Mouse (Mus musculus): ENCODE results near the gene Gpr35. TPM values are rescaled to one million over a fixed set of nuclear protein-coding genes. Genes with fewer than 3 reads are reported as not detected.

The Gpr35 gene
- total and polyA plus RNA-seq, 3 experiments: 0.21 to 1.7 (median 0.44) TPM

DNA sequence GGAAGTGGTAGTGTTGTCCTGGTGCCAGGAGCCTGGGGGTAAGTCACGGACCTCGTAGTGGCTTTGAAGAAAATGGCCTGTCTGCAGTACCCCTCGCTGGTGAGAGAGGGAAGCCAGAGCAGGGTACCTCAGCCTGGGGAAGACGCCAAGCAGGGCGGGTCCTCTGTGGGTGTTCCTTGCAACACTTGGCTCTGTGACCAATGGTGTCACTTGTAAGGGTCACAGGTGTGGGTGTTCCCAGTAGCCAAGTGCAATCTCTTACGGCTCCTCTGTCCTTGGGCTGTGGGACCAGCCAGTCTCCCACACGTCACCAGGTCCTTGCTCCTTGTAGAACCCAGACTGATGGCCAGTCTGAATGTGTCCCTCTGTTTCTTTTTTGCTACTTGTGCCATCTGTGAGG is 55.4 kb downstream of the Gpr35 start, which contains the start of gene Aqp12:
TSS of gene Aqp12 (plus strand) at position 274 of the 400 bp plus-strand sequence.
- Histone ChIP-seq H3K4me3 (replicated peaks in 1 of 3; ENCODE audit: low read depth in 2 of 3, low read length in 2 of 3, poor library complexity in 1 of 3) (no peak within 1 kb of the TSS), H3K9ac (ENCODE audit: insufficient read depth, low read depth) (no peak within 1 kb of the TSS), H3K4me1 (ENCODE audit: control insufficient read depth in 1 of 2, insufficient read depth in 2 of 2) (peaks cover 21 to 36% of the 10 kb centered on the region in 2 experiments), H3K27me3 (replicated peaks) (no peaks in the 10 kb centered on the region), H3K27ac (ENCODE audit: insufficient read depth, low read depth) (no peak within 1 kb of the TSS), H3K79me2 (replicated peaks; ENCODE audit: control insufficient read depth, extremely low read depth, insufficient read depth, poor library complexity, severe bottlenecking) (no peaks in the 10 kb centered on the region), H3K4me2 (ENCODE audit: insufficient read depth, low read depth, poor library complexity, severe bottlenecking) (no peak within 1 kb of the TSS), H3K9me3 (replicated peaks; ENCODE audit: low read length) (no peaks in the 10 kb centered on the region), H3K36me3 (replicated peaks in 1 of 2; ENCODE audit: control insufficient read depth in 1 of 2, insufficient read depth in 1 of 2, low read length in 1 of 2) (no peaks in the 10 kb centered on the region)
- DNase-seq (ENCODE audit: extremely low read depth): no peak
- no peak for TF ChIP-seq CHD1 (IDR thresholded peaks at IDR 0.05; ENCODE audit: low read depth, low read length)
- TF ChIP-seq POLR2AphosphoS2 (IDR thresholded peaks at IDR 0.05; ENCODE audit: low read depth, low read length): no peak
- no peak for TF ChIP-seq MAX (IDR thresholded peaks at IDR 0.05; ENCODE audit: low read length)
- no peak for TF ChIP-seq JUN (IDR thresholded peaks at IDR 0.05; ENCODE audit: insufficient read depth, low read depth, low read length)
- no peak for TF ChIP-seq UBTF (IDR thresholded peaks at IDR 0.05; ENCODE audit: low read depth, low read length)
- no peak for TF ChIP-seq MEF2A (IDR thresholded peaks at IDR 0.05; ENCODE audit: borderline replicate concordance, low read depth, low read length)
- TF ChIP-seq MXI1 (IDR thresholded peaks at IDR 0.05; ENCODE audit: low read depth, low read length): no peak
- TF ChIP-seq ZKSCAN1 (IDR thresholded peaks at IDR 0.05; ENCODE audit: borderline replicate concordance, low read depth, low read length): no peak
- TF ChIP-seq ETS1 (conservative IDR thresholded peaks at IDR 0.05; ENCODE audit: low read depth, low read length): no peak
- no peak for TF ChIP-seq GABPA (IDR thresholded peaks at IDR 0.05; ENCODE audit: insufficient replicate concordance, low read depth, low read length)
- in situ Hi-C loops (cut with MboI; ENCODE audit: low pct_ligation_motif_present, low pct_unique_long_range_greater_than_20kb, low sequenced_read_pairs) (no loop called here), dilution Hi-C loops (cut with MboI; ENCODE audit: extremely low pct_ligation_motif_present, extremely low pct_unique_long_range_greater_than_20kb, low sequenced_read_pairs) (no loop called here)

DNA sequence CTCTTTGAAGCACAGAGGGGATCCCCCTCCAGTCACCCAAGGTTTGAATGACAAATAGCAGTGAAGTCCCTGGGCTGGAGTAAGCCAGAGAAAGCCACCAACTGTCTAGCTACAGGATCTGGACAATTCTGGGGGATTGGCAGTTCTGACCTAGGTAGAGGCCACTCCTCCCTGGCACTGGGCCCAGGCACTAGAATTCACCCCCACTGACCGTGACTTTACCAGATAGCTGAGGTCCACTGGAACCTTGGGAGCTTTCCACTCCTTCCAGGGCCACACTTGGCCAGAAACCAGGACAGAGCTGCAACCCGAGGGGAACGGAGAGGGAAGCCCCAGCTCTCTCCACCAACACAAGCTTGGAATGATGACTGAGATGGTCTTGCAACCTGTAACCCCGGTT is 58.5 kb downstream of the Gpr35 start:
- H3K79me2 ChIP-seq (replicated peaks; ENCODE audit: control insufficient read depth, extremely low read depth, insufficient read depth, poor library complexity, severe bottlenecking): no peaks in the 10 kb centered on the region
- H3K27ac ChIP-seq (ENCODE audit: insufficient read depth, low read depth): no peak overlapping the region
- no peak overlapping the region for H3K4me3 ChIP-seq (replicated peaks in 1 of 3; ENCODE audit: low read depth in 2 of 3, low read length in 2 of 3, poor library complexity in 1 of 3)
- H3K4me1 ChIP-seq (ENCODE audit: control insufficient read depth in 1 of 2, insufficient read depth in 2 of 2): peaks cover 25 to 60% of the 10 kb centered on the region in 2 experiments
- in situ Hi-C loops (cut with MboI; ENCODE audit: low pct_ligation_motif_present, low pct_unique_long_range_greater_than_20kb, low sequenced_read_pairs): no loop called here
- H3K9me3 ChIP-seq (replicated peaks; ENCODE audit: low read length): no peaks in the 10 kb centered on the region
- no peak overlapping the region for H3K4me2 ChIP-seq (ENCODE audit: insufficient read depth, low read depth, poor library complexity, severe bottlenecking)
- H3K36me3 ChIP-seq (replicated peaks in 1 of 2; ENCODE audit: control insufficient read depth in 1 of 2, insufficient read depth in 1 of 2, low read length in 1 of 2): no peaks in the 10 kb centered on the region
- no peak overlapping the region for H3K9ac ChIP-seq (ENCODE audit: insufficient read depth, low read depth)
- dilution Hi-C loops (cut with MboI; ENCODE audit: extremely low pct_ligation_motif_present, extremely low pct_unique_long_range_greater_than_20kb, low sequenced_read_pairs): no loop called here
- no peaks in the 10 kb centered on the region for H3K27me3 ChIP-seq (replicated peaks)
- TF ChIP-seq EP300 (IDR thresholded peaks at IDR 0.05; ENCODE audit: low read length): peak; percentile 39; the same call in 1 of the 2 replicates
- no peak for TF ChIP-seq JUN (IDR thresholded peaks at IDR 0.05; ENCODE audit: insufficient read depth, low read depth, low read length)
- TF ChIP-seq POLR2AphosphoS2 (IDR thresholded peaks at IDR 0.05; ENCODE audit: low read depth, low read length): no peak
- TF ChIP-seq SMC3 (IDR thresholded peaks at IDR 0.05; ENCODE audit: low read depth, low read length): peak; percentile 15
- no peak for TF ChIP-seq ZKSCAN1 (IDR thresholded peaks at IDR 0.05; ENCODE audit: borderline replicate concordance, low read depth, low read length)
- no peak for TF ChIP-seq CTCF (conservative IDR thresholded peaks at IDR 0.05 in 1 of 2, IDR thresholded peaks at IDR 0.05 in 1 of 2; ENCODE audit: low read depth in 2 of 2, low read length in 2 of 2)
- DNase-seq (ENCODE audit: extremely low read depth): peak; percentile 81

DNA sequence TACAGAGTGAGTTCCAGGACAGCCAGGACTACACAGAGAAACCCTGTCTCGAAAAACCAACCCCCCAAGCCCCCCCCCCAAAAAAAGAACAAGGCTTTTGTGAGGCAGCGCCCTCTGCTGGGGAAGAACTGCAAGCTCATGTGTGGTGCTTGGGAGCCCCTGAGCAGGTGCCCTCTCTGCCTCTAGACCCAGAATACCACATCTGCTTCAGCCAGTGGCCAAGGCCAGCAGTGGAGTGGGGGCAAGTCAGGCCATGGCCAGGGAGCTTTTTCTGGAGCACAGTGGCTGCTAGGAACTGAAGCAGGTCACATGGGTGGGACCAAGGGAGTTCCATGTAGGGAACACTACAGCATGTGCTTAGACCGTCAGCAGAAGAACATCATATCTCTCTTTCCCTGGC is 60.1 kb downstream of the Gpr35 start:
- H3K9ac ChIP-seq (ENCODE audit: insufficient read depth, low read depth): no peak overlapping the region
- H3K4me2 ChIP-seq (ENCODE audit: insufficient read depth, low read depth, poor library complexity, severe bottlenecking): no peak overlapping the region
- DNase-seq (ENCODE audit: extremely low read depth): peak; percentile 51
- dilution Hi-C loops (cut with MboI; ENCODE audit: extremely low pct_ligation_motif_present, extremely low pct_unique_long_range_greater_than_20kb, low sequenced_read_pairs): no loop called here
- peaks cover 25 to 74% of the 10 kb centered on the region in 2 experiments for H3K4me1 ChIP-seq (ENCODE audit: control insufficient read depth in 1 of 2, insufficient read depth in 2 of 2)
- H3K9me3 ChIP-seq (replicated peaks; ENCODE audit: low read length): no peaks in the 10 kb centered on the region
- H3K27ac ChIP-seq (ENCODE audit: insufficient read depth, low read depth): no peak overlapping the region
- in situ Hi-C loops (cut with MboI; ENCODE audit: low pct_ligation_motif_present, low pct_unique_long_range_greater_than_20kb, low sequenced_read_pairs): loop anchor here (5.0 kb wide), 2 partner anchors 53 to 72 kb away; no protein-coding TSS in a partner anchor
- H3K4me3 ChIP-seq (replicated peaks in 1 of 3; ENCODE audit: low read depth in 2 of 3, low read length in 2 of 3, poor library complexity in 1 of 3): no peak overlapping the region
- TF ChIP-seq CHD2 (IDR thresholded peaks at IDR 0.05; ENCODE audit: low read length) (no peak), NELFE (IDR thresholded peaks at IDR 0.05; ENCODE audit: low read depth, low read length) (no peak), SMC3 (IDR thresholded peaks at IDR 0.05; ENCODE audit: low read depth, low read length) (peak; percentile 54), MXI1 (IDR thresholded peaks at IDR 0.05; ENCODE audit: low read depth, low read length) (no peak), JUND (conservative IDR thresholded peaks at IDR 0.05; ENCODE audit: low read depth, low read length) (no peak), GABPA (IDR thresholded peaks at IDR 0.05; ENCODE audit: insufficient replicate concordance, low read depth, low read length) (no peak), EP300 (IDR thresholded peaks at IDR 0.05; ENCODE audit: low read length) (no peak), MAZ (IDR thresholded peaks at IDR 0.05; ENCODE audit: low read depth, low read length) (0 out of 2 replicates have a peak, but pooled peaks have one; percentile 44), JUN (IDR thresholded peaks at IDR 0.05; ENCODE audit: insufficient read depth, low read depth, low read length) (no peak), BHLHE40 (IDR thresholded peaks at IDR 0.05; ENCODE audit: low read depth, low read length) (no peak), CTCF (conservative IDR thresholded peaks at IDR 0.05 in 1 of 2, IDR thresholded peaks at IDR 0.05 in 1 of 2; ENCODE audit: low read depth in 2 of 2, low read length in 2 of 2) (peak; percentile 26 to 68; a peak in 2 of 4 replicates), RAD21 (IDR thresholded peaks at IDR 0.05; ENCODE audit: low read depth, low read length) (peak; percentile 19)
- no peaks in the 10 kb centered on the region for H3K79me2 ChIP-seq (replicated peaks; ENCODE audit: control insufficient read depth, extremely low read depth, insufficient read depth, poor library complexity, severe bottlenecking)
- H3K27me3 ChIP-seq (replicated peaks): no peaks in the 10 kb centered on the region
- H3K36me3 ChIP-seq (replicated peaks in 1 of 2; ENCODE audit: control insufficient read depth in 1 of 2, insufficient read depth in 1 of 2, low read length in 1 of 2): no peaks in the 10 kb centered on the region

Measured in CH12.LX (cell line).